Mouse (Mus musculus): Measurements from ENCODE around the gene Cdip1.
A peak's percentile ranks its signal among the peaks of the same experiment; 100 is the strongest.

Cdip1 gene

DNA sequence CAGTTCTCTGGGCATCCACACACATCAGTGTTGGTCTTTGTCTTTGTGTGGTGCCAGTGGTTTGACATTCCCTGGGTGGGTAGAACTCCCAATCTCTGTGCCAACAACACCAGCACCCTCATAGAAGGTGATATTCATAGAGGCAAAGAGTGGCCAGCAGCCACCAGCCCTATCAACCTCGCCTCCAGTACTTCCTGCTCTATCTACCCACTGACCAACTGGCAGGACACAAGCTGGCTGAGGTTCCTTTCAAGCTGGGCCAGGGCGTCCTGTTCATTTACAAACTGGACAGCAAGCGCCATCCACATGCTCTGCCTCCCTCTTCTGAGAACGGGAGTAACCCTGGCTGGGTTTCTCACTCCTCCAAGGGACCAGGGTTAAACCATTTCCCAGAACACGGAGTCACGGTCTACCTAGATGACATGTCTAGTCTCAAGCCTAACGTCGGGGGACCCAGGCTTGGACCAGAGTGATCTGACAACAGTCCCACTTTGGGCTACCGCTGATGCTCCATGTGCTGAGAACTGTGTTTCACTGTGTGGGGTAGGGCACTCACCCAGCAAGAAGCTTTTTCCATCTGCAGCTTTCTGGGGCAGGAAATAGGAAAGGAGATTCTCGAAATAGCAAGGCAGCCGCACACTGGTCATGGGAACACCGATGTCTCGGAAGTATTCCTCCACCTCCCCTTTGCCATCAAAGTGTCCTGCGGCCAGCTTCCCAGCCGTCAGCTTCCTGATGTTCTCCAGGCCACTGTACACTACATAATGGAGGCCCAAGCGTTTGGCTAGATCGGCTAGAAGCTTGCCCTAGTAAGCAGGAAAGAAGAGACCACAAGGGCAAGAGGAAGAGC is 76.0 kb downstream of the Cdip1 start:
- no peak for DNase-seq

DNA sequence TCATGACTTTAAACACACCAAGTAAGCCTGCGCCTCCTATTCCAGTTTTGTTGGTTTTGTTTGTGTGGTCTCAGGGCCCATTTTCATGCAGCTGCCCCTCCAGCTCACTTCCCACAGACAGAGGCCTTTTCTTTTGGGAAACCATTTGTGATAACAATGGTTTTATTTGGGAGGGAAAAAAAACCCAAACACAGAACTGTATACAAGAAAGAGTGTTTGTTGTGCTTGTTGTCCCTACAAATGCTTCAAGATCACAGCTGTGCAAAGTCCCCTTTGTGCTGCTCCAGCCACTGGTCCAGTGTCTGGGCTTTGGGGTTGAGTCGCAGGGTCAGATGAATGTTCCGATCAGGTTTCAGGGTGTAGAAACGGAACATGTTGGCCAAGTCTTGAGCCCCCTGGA is 78.9 kb downstream of the Cdip1 start:
- DNase-seq = no peak

DNA sequence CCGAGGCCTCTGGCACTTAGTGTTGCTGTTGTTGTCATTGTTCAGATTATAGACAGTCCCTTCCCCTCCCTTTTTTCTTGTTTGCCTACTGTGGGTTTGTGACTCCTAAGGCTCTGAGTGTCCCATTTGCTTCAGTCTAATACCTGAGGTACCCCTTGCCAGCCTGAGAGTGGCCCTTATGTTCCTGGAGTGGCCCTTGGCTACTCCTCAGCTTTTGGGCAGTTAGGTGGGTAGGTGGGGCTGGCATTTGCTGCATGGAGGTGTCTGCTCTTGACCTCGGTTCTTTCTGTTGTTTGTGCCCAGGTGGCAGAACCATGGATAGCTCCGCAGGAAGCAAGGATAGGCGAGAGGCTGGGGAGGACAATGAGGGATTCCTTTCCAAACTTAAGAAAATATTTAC is 84.6 kb downstream of the Cdip1 start:
- DNase-seq = peak in 1 of 2 experiments; percentile 16

DNA sequence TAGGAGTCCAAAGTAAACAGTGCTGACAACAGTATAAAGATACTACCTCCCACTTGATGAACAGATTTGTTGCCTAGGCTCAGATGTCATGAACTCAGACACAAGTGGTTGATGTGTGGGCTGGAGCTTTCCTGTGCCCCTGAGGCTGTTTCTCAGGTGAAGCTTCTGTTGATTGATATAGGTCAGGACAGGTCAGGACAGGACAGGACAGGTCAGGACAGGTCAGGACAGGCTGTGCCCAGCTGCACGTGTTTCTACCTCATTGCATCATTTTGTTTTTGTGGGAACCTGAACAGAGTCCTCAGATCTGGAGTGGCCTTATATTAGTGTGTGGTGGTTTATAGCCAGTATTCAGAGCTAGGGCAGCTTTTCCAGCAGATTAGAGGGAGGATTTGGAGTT is 87.4 kb downstream of the Cdip1 start:
- no peak for DNase-seq

DNA sequence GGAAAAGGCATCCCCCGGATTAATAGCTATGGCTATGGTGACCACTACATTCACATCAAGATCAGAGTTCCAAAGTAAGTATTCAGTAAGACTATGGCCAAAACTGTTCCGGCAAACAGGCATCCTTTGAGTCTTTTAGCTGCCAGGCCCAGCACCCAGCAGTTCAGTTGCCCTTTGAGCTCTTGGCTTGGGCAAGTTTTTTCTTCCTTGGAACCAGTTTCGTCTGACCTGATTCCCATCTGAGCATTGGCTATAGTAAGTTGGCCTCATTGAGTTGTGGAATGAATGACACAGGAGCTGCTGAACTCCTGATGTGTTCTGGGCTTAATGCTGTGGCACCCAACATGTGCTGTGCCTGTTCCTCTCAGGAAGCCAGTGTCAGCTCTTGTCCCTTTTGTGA is 88.9 kb downstream of the Cdip1 start:
- peak; percentile 54 to 64 for DNase-seq
